Mouse (Mus musculus): ENCODE measurements around the gene Ddi2. TPM values are rescaled to one million over a fixed set of nuclear protein-coding genes. Genes with fewer than 3 reads are reported as not detected.

Ddi2 gene
- total RNA-seq, 2 experiments from 2014 or later: 41.8 to 44.7 TPM

DNA sequence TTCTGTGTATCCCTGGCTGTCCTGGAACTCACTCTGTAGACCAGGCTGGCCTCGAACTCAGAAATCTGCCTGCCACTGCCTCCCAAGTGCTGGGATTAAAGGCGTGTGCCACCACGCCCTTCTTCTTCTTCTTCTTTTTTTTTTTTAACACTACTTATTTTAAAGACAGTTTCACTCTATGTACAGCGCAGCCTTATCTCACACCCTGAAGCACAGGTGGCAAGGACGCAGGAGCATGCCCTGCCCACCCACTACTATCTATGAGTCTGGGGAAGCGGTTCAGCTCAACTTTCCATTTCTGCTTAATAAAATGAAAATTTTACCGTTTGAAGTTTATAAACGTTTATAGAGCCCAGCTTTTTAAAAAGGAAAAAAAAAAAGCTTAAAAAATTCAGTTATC, 34.7 kb downstream of the Ddi2 start:
- no peak for DNase-seq

DNA sequence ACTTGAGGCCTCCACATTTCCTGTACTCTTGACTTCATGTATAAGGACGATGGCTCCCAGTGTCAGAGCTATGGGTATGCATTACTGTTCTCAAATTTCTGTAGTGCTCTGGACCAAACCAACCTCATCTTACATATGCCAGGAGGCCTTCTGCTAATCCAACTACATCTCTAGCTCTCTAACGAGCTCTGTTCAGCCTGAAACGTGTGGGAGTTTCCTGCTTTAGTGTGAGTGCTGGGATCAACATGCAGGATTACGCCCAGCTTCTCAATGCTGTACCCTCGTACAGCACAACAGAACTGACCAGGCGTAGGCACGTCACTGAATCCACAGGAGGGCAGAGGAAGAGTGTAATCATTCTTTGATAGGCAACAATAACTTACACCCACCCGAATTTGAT, 36.7 kb downstream of the Ddi2 start:
- DNase-seq: no peak

DNA sequence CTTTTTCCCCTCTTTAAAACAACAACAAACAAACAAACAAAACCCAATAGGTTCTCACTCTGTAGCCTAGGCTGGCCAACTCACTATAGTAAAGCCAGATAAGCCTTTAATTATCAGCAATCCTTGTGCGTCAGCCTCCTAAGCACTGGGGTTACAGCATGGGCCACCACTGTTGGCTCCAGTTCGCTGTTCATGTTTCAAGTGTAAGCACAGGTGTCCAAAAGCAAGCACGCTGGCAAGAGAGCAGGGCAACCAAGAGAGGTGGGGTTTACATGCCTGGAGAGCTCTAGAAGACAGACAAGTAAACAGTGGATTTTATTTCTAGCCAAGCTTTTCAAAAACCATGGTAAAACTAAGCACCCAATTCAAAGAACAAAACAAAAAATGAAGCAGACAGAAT, 37.1 kb downstream of the Ddi2 start:
- DNase-seq: no peak

DNA sequence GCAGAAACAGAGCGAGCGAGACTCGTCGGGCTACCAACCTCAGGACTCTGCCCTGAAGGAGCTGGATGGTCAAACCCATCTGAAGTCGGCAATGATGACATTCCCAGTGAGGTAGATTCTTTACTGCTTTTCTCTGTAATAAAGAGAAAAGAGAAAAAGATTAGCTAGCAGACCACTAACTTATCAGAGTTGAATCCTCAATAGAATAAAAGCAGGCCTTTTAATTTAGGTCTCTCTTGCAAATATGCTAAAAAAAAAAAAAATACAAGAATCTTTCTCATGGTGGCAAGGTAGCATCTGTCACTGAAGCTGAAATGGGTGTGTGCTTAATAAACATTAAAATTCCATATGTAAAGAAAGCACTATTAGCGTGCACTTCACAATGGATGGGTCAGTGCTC, 37.7 kb downstream of the Ddi2 start, which contains the start of gene Rsc1a1:
Rsc1a1 (minus strand) TSS at position 101 of the 400 bp plus-strand sequence.
- no peak for DNase-seq

DNA sequence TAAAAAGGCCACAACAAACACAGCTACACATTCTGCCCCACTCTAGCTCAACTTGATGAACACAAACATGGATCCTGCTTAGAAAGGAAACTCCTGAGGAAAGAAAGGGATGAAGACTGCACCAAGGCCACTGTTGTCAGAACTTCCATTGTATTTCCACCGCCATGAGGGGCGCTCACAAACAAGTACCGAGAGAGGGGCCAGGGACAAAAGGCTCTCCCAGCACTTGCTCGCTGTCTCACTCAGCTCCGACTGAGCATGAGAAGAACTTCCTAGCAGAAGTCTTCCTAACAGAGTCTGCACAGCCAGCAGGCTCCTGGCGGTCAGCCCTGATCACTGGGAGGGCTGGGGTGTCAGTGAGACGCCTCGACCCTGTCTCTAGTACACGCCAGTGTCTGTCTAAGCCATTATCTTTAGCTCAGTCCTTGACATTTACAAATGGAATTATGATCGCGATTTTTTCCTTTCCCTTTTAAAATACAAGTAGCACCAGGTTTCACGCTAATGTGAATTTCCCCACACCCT, 40.5 kb downstream of the Ddi2 start:
- peak; percentile 25 for DNase-seq

- DNase-seq: no peak
Observed at GRCm38 (mm10) chr4:141681767-141682166, 41.5 kb downstream of the Ddi2 start.

- DNase-seq: no peak
Observed at GRCm38 (mm10) chr4:141680892-141681291, 42.3 kb downstream of the Ddi2 start.

- no peak for DNase-seq
Observed at GRCm38 (mm10) chr4:141679016-141679415, 44.2 kb downstream of the Ddi2 start.

GRCm38 (mm10) chr4:141676462-141676979, 46.7 kb downstream of the Ddi2 start:
- DNase-seq: no peak

GRCm38 (mm10) chr4:141672325-141672724, 50.9 kb downstream of the Ddi2 start:
- DNase-seq: no peak

- DNase-seq: no peak
Observed at GRCm38 (mm10) chr4:141671389-141671788, 51.8 kb downstream of the Ddi2 start.

DNA sequence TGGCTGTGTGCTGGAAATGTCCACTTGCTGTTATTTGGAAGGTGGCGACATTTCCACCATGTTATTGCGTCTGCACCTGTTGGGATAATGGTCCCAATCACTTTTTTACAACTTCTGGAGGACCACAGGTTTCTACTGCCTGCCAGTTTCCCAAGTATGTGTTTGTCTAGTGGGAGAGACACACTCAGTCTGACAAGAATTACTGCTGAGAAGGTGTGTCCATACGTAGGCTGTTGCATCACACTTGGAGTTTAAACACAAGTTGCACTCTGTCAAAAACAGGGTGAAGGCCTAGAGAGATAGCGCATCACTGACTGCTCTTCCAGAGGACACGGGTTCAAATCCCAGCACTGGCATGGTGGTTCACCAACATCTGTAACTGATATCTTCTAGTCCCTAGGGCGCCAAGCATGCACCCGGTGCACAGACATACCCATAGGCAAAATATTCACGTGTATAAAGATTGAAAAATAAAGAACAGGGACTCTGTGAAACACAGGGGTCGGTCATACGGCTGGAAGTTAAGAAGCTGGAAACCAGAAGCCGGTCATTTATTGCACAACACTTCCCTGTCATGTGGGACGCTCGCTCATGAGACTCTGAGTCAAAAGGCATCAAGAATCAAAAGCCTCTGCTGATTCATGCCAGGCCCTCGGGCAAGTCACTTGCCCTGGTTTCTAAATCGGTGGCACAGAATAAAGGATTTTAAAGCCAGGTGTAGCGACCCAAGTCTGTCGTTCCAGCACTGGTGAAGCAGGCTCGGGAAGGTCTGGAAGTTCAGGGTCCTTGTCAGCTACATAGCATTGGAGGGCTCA, 53.1 kb downstream of the Ddi2 start:
- DNase-seq: no peak

DNA sequence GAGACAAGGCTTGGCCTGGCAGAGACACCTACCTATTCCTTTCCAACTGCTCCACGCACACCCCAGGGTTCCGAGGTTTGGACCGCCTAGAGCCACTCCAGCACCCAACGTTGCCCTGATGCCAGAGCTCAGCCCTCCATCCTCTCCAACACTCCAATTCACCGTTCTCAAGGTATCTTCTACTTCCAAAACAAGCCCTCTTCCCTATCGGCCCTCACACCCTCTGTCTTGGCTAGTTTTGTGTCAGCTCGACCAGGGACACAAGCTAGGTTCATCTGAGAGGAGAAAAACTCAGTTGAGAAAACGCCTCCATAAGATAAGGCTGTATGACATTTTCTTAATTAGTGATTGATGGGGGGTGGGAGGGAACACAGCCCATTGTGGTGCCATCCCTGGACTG, 58.4 kb downstream of the Ddi2 start, which contains the start of gene Plekhm2:
Plekhm2 (minus strand) TSS at position 101 of the 400 bp plus-strand sequence.
- no peak for DNase-seq

- DNase-seq: peak; percentile 81
Observed at GRCm38 (mm10) chr4:141664011-141664745, 59.0 kb downstream of the Ddi2 start.

GRCm38 (mm10) chr4:141663122-141663931, 59.9 kb downstream of the Ddi2 start:
- peak; percentile 47 for DNase-seq

DNA sequence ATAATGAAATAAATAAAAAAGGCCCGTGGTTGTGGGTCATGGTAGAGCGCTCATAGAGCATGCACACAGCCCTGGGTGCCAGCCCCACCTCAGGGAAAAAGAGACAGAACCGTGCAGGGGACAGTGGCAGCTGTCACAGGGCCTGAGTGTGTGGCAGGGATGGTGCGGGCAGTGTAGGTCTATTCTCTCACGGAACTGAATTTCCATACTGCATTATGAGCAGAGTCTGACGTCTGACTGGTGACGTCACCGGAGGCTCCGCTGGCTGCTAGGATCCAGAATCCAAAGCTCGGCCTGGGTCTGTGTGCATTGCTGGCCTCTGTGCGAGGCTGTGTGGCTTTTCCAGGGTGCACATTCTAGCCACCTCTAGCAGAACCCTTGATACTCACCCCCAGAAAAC, 62.3 kb downstream of the Ddi2 start:
- no peak for DNase-seq

DNA sequence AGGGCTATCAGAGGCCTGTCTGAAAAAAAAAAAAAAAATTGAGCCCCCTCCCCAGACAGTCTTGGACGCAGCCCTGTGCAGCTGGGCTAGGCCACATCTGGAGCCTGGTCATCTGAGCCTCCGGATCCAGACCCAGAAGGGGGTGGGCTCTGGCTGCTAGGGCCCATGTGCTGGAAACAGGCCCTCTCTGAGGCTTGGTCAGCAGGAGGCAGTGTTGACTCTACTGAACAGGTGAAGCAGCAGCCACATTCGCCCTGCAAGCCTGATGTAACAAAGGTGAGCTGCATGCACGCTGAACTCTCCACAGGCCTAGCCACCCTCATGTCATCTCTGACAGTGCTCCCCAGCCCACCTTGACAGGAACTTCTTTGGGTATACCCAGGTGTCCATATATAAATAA, 63.5 kb downstream of the Ddi2 start:
- no peak for DNase-seq

GRCm38 (mm10) chr4:141658846-141659484, 64.3 kb downstream of the Ddi2 start:
- no peak for DNase-seq

- DNase-seq: no peak
Observed at GRCm38 (mm10) chr4:141656932-141657331, 66.3 kb downstream of the Ddi2 start.

- DNase-seq: no peak
Observed at GRCm38 (mm10) chr4:141655908-141656608, 67.2 kb downstream of the Ddi2 start.

- DNase-seq: no peak
Observed at GRCm38 (mm10) chr4:141654509-141654908, 68.7 kb downstream of the Ddi2 start.

Data from gastrocnemius, postnatal 10 days (tissue).